Mouse (Mus musculus) lung, postnatal 14 days (tissue): ENCODE measurements around the gene Enox1.

Experiments used
- DNase-seq: peaks from one replicate; pipeline ENCODE4 v3.0.0; 2021

The Enox1 gene

DNA sequence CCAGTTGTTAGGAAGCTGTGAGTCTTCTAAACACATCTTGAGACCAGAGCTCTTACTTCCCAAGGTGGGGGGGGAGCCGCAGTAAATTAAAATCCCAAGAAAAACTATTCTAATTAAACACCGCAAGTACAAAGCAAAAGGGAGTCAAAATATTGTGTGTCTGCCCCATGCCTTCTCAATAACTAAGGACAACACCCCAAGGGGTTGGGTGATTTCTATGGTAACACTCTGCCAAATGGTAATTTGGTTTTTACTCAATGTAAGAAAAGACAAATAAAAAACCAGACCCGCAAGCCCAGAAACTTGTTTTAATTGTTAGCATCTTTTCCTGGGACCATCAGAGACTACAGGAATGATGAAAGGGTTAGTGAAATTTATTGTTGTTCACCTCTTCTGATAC, 220.9 kb downstream of the Enox1 start:
- no peak for DNase-seq

DNA sequence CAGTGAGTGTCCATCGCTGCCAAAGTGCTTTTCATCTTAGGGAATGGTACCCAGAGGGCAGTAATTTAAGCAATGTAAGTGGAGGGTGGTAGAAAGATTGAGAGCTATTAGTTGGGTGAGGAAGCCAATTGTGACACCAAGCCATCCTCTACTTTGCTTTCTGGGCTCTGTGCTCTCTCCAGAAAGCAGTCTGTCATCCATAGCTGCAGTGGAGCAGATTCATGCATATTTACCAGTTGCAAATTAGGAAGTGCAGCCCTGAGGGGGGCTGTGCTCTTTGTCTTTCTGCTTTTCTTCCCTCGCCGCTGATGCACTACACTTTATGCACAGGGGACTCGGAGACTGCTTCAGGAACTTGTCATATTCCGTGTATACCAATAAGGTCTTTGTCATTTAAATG, 221.3 kb downstream of the Enox1 start:
- no peak for DNase-seq

DNA sequence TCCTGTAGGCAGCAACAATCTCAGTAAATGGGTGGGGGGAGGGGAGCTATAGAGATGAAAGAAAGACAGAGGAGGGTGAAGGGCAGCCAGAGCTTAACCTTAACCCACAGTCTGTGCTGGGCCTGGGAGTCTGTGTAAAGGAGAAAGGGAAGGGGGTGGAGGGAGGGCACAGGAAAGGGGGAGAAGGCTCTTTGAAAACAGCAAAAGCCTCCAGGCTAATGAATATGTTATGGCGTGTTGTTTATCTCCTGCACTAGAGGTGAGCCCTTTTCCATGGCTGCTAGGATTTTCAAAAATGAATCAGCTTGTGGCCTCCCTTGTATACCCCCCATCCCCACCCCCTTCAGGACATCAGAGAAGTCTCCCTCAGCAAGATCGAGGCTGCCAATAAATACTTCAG, 225.0 kb downstream of the Enox1 start:
- DNase-seq: no peak

DNA sequence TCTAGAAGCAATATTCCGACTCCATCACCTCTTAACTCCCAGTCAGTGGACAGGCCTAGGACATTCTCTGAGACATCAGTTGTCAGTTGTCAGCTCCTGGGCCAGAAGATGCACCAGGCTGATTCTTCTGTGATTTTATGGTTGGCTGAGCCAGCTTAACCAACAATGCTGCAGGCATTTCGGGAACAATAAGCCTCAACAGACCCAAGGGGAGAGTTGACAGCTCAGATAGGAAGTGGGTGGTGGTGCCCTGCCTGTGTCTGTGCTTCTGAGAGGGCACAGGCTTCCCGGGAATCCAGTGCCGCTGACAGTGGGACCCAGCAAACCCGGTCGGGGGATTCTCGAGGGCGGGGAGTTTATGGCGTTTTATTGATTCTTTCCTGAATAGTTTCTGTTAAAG, 229.1 kb downstream of the Enox1 start:
- no peak for DNase-seq

DNA sequence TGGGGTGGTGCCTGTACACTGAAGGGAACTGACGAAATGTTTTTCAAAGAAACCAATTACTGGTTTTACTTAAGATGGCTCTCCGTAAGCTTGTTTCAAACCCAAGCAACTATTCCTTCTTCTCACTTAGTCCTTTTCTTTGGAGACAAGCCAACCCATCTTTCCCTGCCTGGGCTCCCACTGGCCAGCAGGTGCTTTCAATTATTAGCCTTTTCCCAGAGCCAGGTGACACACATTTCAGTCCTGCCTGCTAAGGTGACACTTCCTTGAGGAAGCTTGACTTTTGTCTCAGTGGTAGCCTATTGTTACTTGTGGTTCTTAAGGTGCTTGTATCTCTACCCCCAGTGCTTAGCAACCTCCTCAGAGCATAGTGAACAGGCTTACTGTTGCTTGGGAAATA, 231.3 kb downstream of the Enox1 start:
- no peak for DNase-seq

DNA sequence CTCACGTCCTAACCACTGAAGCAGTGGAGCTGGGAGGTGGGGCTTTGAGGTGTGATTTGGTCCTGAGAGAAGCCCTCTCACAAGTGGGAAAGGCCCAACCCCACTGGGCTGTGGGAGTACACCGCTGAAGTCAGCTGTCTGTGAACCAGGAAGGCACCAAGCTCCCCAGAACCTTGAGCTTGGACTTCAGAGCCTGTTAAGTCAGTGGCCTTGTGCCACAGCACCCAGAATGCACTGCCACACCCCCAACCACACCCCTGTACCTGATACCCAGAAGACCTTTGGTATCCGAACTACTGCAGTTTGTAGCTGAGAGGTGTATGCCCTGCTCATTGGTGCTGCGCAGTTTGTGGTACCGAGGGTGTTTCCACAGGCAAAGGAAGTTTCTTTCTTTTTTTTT, 232.7 kb downstream of the Enox1 start:
- no peak for DNase-seq

DNA sequence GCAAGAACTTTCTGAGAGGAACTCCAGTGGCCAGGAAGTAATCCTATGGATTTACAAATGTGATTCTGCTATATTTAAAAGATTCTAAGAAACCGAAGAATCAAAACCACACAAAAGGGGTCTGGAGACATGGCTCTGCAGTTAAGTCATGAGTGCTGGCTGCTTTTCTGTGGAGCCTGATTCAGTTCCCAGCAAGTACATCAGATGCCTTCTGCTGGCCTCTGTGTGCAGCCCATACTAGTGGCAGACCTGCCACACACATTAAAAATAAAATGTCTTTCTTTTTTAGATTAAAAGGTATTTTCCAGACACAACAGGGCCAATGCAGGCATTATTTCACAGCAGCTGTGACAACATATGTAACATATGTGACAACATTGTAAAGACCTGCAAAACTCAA, 235.9 kb downstream of the Enox1 start:
- no peak for DNase-seq

DNA sequence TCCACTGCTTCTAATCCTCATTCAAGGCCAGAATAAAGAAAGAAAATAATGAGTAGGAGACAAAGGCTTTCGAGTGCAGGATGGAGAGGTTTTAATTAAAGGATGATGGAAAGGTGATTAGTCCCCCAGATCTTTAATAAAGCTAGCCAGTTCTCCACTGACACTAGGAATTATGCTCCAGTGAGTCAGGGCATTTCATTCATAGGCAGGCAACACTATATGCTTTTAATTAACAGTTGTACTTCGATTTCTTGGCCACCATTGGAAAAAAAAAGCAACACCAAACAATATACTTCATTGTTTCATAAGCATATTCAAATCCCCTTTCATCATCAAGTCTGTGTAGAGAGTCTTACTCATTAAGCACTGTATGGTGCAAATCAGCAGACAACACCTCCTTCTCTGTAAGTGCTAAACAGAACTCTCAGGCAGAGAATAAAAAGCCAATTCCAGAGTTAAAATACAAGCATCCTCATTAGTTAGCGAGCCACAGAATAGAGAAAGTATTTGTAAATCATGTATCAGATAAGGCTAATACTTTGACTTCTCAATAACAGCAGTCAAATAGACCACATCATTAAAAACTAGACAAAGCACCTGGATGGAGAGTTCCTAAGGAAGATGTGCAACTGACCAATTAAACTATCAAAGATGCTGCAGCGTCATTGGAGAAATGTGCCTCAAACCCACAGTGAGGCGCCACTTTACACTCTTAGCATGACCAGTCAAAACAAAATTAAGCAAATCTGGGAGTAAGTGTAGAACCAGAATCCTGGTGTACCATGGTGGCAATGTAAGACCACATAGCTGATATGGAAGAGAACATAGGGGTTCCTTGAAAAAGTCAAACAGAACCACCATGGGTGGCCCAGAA, 249.9 kb downstream of the Enox1 start:
- DNase-seq: no peak

DNA sequence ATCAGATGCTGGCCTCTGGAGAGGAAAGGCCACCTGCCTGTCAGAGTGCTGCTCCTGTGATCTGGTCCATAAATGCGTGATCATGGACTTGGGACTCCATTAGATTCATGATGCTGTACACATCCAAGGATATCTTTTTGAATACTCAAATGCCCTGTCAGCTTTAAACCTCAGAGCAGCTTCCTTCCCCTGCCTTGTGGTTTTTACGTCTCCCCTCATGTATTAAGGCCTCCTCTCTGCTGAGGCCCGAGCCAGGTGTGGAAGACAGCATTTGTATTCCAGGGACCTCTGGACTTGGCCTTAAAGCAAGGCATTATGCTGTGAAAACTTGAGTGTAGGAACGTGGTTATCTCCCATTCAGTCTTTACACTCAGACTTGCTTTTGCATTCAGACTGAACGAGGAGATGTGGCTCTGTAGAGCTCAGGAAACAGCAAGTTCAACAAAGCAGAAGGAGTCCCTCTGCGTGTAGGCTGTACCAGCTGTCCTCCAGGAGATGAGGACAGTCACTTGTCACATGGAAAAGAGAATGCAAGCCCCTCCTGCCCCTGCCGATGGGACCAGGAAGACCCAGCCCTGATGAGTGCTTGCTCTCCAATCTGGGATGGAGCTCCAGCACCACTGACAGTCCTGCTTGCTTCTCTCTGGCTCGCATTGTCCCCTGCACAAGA, 252.8 kb downstream of the Enox1 start:
- no peak for DNase-seq

DNA sequence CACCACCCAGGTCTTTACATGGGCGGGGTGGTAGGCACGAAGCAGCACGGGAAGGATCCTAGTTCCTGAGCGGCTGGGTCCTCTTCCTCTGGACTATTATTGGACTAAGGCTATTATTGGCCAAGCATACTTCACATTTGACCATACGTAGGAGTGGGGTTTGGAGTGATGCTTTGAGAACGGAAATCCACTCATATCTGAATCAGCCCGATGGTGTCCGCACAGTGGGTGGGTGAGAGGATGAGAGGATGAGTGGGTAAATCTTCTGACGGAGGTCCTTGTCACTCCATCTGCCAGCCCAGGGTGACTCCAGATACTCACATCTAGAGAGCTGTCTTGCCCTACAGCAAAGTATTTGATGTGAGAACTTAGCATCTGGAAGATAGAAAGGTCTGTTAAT, 253.8 kb downstream of the Enox1 start:
- no peak for DNase-seq

DNA sequence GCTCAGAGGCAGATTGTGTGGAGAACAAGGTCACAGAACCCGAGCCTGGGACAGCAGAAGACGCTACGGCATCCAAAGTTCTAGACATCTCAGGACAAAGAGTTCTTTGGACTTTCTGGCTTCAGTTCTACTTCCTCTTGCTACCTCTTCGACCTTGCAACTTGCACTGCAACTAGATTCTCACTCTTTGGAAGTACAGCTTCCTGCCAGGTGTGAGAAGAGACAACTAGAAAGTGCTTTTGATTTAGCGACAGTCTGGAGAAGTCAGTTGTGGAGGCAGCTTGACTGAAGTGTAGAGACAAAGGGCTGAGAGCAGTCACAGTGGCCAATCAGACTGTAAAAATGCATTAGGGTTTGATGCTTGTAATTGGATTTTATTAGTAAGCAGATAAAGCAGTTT, 256.5 kb downstream of the Enox1 start:
- DNase-seq: no peak

DNA sequence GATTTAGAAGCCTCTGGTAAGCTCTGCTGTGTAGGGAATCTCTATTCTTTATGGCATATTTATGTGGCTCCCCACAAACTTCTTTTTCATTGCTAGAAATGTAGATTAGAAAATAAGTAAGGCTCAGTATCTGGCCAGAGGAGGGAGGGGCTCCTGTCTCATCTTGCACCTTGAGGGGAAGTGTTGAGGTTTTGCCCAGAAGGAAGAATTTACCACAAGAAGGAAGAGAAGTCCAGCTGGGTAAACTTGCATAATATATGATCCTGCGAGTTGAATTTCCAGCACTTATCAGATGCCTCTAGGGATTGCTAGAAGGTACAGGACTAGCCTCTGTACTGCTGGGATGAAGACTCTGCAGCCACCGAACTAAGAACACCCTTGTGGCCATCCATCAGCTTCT, 259.8 kb downstream of the Enox1 start:
- DNase-seq: no peak

DNA sequence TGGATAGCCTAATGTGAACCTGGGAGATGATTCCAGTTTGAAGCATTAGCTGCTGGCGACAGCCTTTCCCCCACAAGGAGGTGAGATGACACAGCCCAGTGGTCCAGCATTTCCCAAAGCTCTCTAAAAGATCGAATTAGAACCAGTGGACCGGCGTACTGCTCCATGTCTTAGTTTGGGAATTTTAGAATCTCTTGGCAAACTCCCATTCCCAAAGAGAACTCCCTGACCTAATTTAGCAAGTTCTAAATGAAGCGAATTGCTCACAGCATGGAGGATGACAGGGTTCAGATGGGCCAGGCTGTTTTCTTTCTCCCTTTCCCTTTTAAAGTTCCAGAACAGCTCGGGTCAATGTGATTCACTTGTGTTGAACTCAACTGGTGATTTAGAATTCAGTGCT, 264.5 kb downstream of the Enox1 start:
- DNase-seq: no peak

DNA sequence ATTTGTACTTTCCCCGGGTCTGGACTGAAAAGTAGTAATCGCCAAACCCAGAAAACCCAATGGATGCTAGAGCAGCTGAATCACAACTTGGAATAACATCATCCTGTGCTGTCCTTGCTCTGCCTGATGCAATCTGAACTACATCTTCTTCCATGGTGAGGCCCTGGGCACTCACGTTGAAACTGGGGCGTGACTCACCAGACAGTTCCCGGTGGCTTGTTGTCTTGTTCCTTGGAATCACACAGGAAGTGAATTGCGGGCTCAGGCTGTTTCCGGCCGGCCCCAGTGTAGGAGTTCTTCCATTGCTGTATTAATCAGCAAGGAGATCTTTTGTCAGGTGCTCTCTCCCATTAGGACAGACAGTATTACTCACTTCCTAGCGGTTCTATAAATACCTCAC, 266.6 kb downstream of the Enox1 start:
- DNase-seq: no peak

DNA sequence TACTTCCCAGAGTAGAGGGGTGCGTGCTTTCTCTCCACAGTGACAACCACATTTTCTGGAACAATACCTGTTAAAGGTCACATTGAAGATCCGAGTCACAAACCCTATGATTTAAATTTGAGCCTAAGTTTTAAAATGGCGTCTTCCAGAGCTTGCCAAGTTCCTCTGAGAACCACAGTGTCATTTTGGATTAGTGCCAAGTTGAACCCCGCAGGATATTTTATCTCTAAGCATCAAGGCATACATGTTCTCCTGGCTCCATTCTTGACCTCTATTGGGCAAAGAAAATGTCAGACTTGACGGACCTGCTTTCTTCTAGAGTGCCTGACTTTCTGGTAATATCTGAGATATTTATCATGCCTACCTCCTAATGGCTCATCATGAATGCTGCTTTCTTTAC, 282.9 kb downstream of the Enox1 start:
- DNase-seq: no peak

DNA sequence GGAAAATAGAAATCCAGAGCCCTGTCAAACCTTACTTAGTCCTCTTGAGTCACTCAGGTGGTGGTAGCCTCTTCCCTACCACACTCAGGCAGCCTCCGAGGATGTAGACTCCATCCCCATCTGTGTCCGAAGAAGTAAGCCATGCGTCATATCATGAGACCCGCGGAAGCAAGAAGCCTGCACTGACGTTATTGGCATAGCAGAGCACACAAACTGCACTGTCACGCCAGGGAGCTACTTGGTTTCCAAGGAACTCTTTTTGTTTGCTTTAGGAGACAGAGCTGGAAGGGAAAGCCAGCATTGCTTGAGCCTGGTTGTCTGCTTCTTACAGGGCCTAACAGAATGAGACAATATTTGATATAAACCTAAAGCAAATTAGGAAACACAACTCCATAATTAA, 284.2 kb downstream of the Enox1 start:
- no peak for DNase-seq

DNA sequence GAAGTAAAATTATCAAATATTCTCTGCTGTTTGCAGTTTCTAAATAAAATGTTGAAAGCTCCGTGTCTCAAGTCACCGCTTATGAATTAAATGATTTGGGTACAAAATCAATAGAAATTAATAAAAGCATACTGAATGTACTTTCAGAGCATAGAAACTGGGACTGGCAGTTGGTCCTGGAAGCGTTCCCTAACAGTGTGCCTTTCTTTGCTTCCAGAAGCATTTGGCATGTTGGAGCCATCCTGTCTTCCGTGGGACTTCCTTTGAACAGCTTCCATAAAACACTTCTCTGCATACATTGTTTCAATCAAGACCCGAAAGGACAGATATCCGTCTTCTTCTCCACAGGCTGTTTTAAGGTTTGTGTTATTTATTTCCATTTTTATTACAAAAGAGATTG, 285.0 kb downstream of the Enox1 start:
- DNase-seq: no peak

DNA sequence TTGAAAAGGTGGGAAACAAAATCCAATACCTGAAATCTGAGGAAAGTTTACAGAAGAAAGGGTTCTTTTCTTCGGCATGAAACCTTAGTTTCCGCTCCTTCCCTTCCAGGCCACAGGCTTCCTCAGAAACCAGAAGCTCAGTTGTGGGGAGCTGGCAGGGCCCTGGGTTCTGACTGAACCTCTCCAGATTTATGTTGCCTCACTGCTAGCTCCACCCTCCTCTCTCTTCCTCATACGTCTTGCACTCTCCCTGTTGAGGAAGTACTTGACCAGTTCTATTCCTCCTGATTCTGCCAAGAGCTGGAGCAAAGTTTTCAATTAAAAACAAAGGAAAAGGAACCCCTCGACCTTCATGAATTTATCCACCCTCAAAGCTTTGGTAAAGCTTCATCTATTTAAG, 291.4 kb downstream of the Enox1 start:
- no peak for DNase-seq

DNA sequence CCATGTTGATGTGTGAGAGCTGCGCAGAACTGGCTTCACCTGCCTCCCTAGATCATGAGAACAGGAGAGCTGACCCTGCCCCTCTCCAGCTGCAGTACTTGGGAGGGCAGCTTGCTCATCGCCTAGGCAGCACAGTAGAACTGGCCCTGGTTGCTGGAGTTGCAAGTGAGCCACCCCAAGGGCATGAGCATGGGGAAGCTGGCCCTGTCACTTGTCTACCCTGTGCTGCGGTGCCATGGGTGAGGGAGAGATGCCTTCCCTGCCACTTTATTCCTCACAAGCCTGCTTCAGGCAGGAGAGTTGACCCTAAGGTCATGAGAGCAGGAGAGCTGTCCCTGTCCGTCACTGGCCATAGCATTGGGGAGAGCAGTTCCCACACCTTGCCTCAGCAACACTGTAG, 295.4 kb downstream of the Enox1 start:
- DNase-seq: no peak

DNA sequence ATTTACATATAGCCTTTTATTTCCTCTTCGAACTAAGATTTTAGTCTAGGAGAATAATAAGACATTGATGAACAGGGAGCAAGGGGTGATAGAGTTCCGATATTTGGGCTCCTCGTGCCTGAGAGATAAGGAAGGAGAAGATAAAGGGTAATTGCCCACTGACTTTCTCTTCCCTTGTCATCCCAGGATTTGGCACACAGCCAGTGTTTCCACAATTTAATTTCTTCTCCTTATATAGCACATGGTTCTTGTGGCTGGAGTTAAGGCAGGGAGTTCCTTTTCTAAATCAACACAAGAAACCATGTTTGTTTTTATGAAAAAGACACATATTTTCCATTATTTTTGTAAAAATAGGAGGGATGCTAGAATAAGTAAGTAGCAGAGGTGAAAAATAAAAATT, 299.5 kb downstream of the Enox1 start:
- DNase-seq: no peak

DNA sequence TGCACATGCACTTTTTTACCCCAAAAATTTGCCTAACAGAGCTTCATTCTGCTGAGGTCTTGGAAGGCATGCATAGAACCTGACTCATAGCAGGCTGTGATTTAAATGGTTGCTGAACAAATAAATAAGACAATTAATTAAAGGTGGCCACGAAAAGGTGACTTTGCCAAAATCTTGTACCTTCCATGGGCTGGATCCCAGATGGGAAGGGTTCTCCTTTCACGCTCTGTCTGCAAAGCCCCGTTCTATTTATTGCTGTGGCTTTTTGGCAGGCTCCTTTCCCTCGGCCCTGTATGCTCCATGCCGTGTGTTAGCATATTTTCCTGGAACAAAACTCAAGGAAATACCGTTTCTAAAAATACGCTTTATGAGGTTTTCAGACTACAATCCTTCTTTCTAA, 300.3 kb downstream of the Enox1 start:
- no peak for DNase-seq

DNA sequence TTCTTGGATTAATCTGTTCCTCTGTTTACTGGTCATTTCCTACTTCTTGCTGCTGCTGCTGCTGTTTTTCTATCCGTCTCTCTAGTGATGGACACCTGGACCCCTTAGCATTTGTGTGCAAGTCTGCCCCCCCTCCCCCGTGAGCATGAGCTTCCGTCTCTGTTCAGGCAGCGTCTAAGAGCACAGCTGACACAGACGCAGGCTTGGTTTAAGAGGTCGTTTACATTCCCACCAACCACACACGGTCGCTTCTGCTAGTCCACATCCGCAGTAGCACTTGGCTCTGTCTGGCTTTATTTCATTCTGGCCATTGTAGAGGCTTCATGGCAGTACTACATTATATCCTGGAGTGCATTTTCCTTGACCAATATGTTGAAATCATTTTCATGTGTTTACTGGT, 301.7 kb downstream of the Enox1 start:
- no peak for DNase-seq

DNA sequence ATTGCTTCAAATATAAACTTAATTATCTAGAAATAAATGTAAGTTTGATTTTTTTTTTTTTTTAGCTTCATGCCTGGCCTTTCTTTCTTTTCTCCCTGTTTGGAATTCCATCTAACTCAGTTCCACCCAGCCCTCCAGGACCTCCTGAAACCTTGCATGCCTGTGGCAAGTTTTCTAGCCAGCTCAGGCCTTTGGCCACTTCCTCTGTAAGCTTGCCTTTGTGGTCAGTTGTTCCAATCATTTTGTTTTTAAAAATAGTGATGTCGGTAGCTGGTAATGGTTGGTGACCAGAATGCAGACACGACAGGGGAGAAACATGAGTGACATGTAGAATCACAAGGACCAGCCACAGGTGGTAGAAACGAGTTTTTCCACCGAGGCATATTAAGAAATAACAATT, 307.4 kb downstream of the Enox1 start:
- DNase-seq: no peak

DNA sequence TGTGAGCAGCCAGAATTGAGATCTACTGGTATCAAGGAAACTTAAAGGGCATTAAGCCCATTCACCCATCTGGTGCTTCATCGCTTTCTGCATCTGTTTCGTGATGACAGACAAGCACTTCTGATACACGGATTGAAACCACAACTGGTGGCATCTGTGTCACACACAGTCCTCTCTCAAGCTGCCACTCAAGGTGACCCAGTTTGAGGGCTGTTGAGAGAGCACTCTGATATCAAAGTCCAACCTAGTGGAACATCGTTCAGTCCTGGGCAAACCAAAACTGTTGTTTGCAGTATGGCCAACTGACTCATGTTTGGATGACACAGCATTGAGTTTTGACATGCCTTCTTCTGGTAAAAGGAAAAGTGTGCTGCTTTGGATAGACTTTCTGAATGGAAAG, 308.2 kb downstream of the Enox1 start:
- no peak for DNase-seq

DNA sequence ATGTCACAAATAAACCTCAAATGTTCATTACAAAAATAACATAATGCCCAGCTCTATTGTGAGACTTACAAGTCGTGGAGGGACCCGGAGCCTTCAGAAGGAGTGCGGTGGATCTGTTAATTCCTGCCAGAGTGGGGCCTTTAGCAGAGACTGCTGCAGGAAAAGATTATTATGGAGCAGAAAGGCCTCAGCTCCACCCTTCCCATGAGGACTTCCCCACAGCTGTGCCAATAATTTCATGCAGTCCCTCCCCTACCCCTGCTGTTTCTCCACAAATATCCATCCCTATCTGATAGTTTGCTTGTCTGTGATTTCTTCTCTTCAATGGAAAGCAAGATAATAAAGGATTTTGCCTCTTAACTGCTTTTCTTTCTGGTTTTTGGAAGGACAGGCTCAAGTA, 314.0 kb downstream of the Enox1 start:
- DNase-seq: no peak
